Mouse (Mus musculus) right cerebral cortex, postnatal 36 days (tissue): ENCODE results near the gene Rnase11.
"Not testable (repeated sequence)": the region's sequence is repeated elsewhere in the genome, so short reads cannot be mapped to it uniquely, and the experiment has no call there.

Experiments used
- DNase-seq, 2 experiments: peaks; one replicate each; pipeline ENCODE4 v3.0.0; 2022; ENCODE audit warnings: low spot score in 2 of 2, mixed read lengths in 1 of 2

Gene Rnase11

GRCm38 (mm10) chr14:51081035-51081434 lies 31.1 kb upstream of the Rnase11 start:
- DNase-seq, result no peak

GRCm38 (mm10) chr14:51079180-51079579 lies 29.2 kb upstream of the Rnase11 start:
- no peak for DNase-seq

GRCm38 (mm10) chr14:51074335-51074734 lies 24.4 kb upstream of the Rnase11 start, which contains the start of gene Olfr750:
TSS of gene Olfr750 (minus strand) at chr14:51074435.
- DNase-seq, result no peak

DNA sequence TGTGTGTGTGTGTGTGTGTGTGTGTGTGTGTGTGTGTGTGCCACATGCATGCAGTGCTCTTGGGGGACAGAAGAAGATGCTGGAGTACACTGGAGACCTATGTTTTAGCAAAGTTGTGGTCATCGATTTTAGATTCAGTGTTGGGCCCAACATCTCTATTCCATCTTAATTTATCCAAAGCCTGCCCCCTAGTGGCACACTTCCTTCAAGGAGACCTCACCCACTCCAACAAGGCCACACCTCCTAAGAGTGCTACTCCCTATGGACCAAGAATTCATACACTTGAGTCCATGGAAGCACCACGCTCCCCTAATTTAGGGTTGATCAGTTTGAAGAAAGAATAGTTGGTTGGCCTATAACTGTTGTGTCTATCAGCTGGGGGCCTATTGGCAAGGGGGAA lies 19.7 kb upstream of the Rnase11 start:
- DNase-seq, result no peak

GRCm38 (mm10) chr14:51068956-51069355 lies 19.0 kb upstream of the Rnase11 start:
- no peak for DNase-seq

- no peak for DNase-seq
Measured at GRCm38 (mm10) chr14:51060761-51061160, 10.8 kb upstream of the Rnase11 start.

- no peak for DNase-seq
Measured at GRCm38 (mm10) chr14:51057401-51057831, 7.5 kb upstream of the Rnase11 start, which contains the start of gene Rnase12. TSS of gene Rnase12 (minus strand) at chr14:51057661.

- DNase-seq, result no peak
Measured at GRCm38 (mm10) chr14:51054243-51055237, 4.6 kb upstream of the Rnase11 start.

DNA sequence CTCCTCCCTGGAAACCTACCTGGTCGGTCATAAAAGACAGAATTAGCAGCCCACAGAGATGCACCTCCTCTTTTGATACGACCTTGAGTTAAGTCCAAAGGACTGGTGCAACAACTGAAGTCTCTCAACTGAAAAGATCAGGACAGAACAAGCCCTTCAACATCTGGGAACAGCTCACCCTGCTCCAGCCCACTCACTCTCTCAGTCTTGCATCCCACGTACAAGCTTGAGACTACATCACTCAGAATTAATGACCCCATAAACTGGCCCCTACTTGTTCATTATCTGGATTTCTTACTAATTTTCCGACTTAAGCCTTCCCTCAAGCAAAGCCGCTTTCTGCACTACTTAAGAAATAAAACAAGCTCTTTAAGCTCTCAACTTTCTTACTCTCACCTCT lies 3.2 kb upstream of the Rnase11 start:
- no peak for DNase-seq

DNA sequence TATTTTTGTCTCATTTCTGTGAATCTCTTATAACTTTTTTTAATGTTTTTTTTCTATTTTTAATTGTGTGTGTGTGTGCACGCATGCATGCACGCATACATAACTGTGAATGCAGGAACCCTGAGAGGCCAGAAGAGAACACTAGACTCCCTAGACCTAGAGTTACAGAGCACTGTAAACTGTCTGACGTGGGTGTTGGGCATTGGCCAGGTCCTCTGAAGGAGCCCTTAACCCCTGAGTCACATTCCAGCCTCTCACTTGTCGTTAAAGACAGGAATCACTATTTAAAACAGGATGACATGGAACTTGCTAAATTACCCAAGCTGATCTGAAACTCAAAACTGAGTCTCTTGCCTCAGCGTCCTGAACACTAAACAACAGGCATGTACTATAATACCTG lies 2.0 kb upstream of the Rnase11 start:
- no peak for DNase-seq

- no peak for DNase-seq
Measured at GRCm38 (mm10) chr14:51047846-51048245, 2.1 kb downstream of the Rnase11 start.

- DNase-seq, result no peak
Measured at GRCm38 (mm10) chr14:51041769-51042168, 8.2 kb downstream of the Rnase11 start, which contains the start of gene Rnase9. TSS of gene Rnase9 (minus strand) at chr14:51041869.

DNA sequence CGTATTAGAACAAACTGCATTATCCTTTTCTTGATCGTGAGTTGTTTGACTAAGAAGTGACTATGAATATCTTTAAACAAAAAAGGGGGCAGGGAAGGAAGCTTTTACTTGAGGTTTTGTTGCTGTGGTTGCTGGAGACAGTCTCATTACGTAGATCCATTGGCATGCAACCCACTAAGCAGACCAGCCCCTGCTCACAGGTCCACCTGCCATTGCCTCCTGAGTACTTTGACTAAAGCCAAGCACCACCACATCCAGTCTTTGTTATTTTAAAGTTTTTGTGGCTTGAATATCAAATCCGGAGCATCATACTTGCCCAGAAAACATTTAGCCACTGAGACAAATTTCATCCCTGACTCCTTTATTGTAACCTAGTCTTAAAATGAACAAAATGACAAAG lies 13.7 kb downstream of the Rnase11 start:
- DNase-seq, result no peak

GRCm38 (mm10) chr14:51035206-51035605 lies 14.8 kb downstream of the Rnase11 start:
- DNase-seq, result no peak

GRCm38 (mm10) chr14:51027387-51028155 lies 22.4 kb downstream of the Rnase11 start:
- DNase-seq, result no peak

DNA sequence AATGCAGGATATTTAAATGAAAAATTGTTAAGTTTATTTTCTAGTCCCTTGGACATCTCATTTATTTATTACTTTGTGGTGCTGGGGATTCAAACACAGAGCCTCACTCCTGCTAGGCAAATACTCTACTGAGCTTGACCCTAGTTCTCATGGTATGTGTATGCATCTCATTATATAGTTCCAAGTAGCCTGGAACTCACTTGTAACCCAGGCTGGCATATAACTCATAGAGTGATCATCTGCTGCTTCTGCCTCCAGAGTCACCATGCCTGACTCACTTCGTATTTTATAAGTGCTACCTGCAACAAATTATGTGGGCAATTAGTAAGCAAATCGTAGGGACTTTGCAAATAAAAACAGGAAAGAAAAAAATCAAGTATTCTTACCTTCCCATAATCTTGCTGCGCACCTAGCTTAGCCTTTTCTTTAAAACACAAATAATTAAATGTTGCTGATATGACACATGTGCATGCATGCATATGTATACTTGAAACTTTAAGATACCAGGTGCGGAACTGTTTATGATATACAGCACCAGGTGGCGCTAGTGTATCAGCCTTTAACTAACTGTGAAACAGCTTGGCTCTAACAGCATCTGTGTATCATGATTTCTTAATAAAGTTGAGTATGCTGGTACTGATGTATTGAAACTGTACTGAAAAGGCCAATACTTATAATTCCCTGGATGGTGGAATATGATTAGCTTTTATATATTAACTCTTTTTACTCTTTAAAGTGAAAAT lies 23.4 kb downstream of the Rnase11 start:
- DNase-seq, result peak; percentile 42 to 43

- no peak for DNase-seq
Measured at GRCm38 (mm10) chr14:51024820-51025219, 25.1 kb downstream of the Rnase11 start.

DNA sequence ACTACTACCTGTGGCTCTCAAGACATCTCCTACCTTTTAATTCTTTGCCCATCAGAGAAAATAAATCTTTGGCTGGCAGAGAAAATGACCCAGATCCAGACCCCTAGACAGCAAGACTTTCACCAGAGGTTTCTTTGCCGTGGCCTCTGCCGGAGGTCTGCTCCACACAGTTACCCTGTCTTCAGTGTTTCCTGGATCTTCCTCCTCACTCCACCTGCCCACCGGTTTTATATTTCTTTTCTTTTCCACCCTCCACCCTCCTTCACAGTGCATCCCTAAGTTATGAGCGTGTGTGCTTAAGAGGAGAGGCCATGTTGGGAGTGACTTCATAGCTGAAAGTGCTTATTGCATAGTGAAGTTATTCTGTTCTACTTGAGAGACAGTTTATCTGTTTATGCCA lies 26.5 kb downstream of the Rnase11 start:
- no peak for DNase-seq

- no peak for DNase-seq
Measured at GRCm38 (mm10) chr14:51017256-51017655, 32.7 kb downstream of the Rnase11 start.

DNA sequence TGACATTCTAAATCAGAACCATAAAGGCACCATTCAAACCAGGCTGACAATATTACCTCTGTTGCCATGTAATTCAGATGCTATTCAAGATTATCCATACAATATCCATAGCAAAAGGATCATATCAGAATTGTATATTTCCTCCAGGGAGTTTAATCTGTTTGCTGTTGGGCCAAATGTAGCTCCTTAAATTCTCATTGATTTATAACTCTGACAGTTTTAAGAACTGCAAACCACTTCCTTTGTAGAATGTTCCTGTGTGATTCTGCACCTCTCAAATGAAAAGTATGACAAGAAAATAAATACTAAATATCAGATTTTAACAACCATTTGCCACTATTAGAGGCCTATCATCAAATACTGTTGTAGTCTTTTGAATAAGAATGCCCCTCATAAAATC lies 34.2 kb downstream of the Rnase11 start:
- no peak for DNase-seq

DNA sequence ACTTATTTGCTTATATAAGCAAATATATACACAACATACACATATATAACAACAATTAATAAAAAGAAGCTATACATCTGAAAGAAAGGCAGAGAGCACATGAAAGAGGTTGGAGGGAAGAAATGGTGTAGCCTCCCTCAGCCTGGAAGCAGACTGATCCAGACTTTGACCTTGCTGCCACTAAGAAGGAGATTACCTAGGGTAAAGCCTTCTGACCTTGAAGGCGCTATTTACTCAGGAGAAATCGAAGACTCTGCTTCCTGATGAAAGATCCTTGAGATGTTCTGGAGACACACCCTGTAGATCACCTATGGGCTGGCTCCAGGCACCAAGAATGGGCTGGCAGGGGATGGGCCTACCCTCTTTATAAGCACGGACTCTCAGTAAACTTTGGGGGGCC lies 35.2 kb downstream of the Rnase11 start:
- not testable (repeated sequence) for DNase-seq

GRCm38 (mm10) chr14:51009572-51009971 lies 40.4 kb downstream of the Rnase11 start:
- no peak for DNase-seq
